Mouse (Mus musculus) testis, postnatal 14 days (tissue): Measurements from ENCODE around the gene Rabep2.
"Not testable (repeated sequence)": the region's sequence is repeated elsewhere in the genome, so short reads cannot be mapped to it uniquely, and the experiment has no call there.

Experiments used
- DNase-seq: peaks from one replicate; pipeline ENCODE4 v3.0.0; 2021; ENCODE audit warnings: low spot score

Rabep2 gene

GRCm38 (mm10) chr7:126428631-126429502, at the start of gene Rabep2:
Rabep2 (plus strand) TSS chr7:126428759.
- DNase-seq, result peak; percentile 91

GRCm38 (mm10) chr7:126383565-126383964, 45.0 kb upstream of the Rabep2 start:
- DNase-seq, result no peak

GRCm38 (mm10) chr7:126388185-126388584, 40.4 kb upstream of the Rabep2 start:
- DNase-seq, result no peak

- DNase-seq, result not testable (repeated sequence)
Measured at GRCm38 (mm10) chr7:126392086-126392884, 36.3 kb upstream of the Rabep2 start.

GRCm38 (mm10) chr7:126396298-126397119, 32.0 kb upstream of the Rabep2 start, which contains the start of gene Nfatc2ip:
Nfatc2ip (minus strand) TSS chr7:126396737.
- DNase-seq, result peak; percentile 93

- DNase-seq, result no peak
Measured at GRCm38 (mm10) chr7:126397221-126397620, 31.3 kb upstream of the Rabep2 start.

GRCm38 (mm10) chr7:126397822-126398221, 30.7 kb upstream of the Rabep2 start:
- DNase-seq, result no peak

- DNase-seq, result peak; percentile 74
Measured at GRCm38 (mm10) chr7:126399548-126399947, 29.0 kb upstream of the Rabep2 start.

GRCm38 (mm10) chr7:126402518-126402917, 26.0 kb upstream of the Rabep2 start:
- not testable (repeated sequence) for DNase-seq

GRCm38 (mm10) chr7:126408686-126409085, 19.9 kb upstream of the Rabep2 start:
- DNase-seq, result no peak

GRCm38 (mm10) chr7:126411061-126411460, 17.5 kb upstream of the Rabep2 start:
- no peak for DNase-seq

GRCm38 (mm10) chr7:126414725-126415124, 13.8 kb upstream of the Rabep2 start, which contains the start of gene Cd19:
Cd19 (minus strand) TSS chr7:126414889.
- no peak for DNase-seq

- no peak for DNase-seq
Measured at GRCm38 (mm10) chr7:126416615-126417014, 11.9 kb upstream of the Rabep2 start.

GRCm38 (mm10) chr7:126417045-126417444, 11.5 kb upstream of the Rabep2 start:
- no peak for DNase-seq

- DNase-seq, result no peak
Measured at GRCm38 (mm10) chr7:126417606-126418005, 11.0 kb upstream of the Rabep2 start.

- no peak for DNase-seq
Measured at GRCm38 (mm10) chr7:126418496-126418895, 10.1 kb upstream of the Rabep2 start.

GRCm38 (mm10) chr7:126421756-126422155, 6.8 kb upstream of the Rabep2 start:
- DNase-seq, result no peak

- no peak for DNase-seq
Measured at GRCm38 (mm10) chr7:126424161-126424560, 4.4 kb upstream of the Rabep2 start.

- peak; percentile 62 for DNase-seq
Measured at GRCm38 (mm10) chr7:126427323-126427860, 1.2 kb upstream of the Rabep2 start.

GRCm38 (mm10) chr7:126428154-126428553, 405 bp upstream of the Rabep2 start:
- DNase-seq, result no peak

- no peak for DNase-seq
Measured at GRCm38 (mm10) chr7:126429503-126429898, 942 bp downstream of the Rabep2 start.

- DNase-seq, result no peak
Measured at GRCm38 (mm10) chr7:126430167-126430566, 1.6 kb downstream of the Rabep2 start.
